Mouse (Mus musculus) cortical plate, adult 2 months (tissue): Measurements from ENCODE around the gene Clip3. TPM values are rescaled to one million over a fixed set of nuclear protein-coding genes. Genes with fewer than 3 reads are reported as not detected.

Experiments used
- H3K27ac ChIP-seq: fragments of 200-500 bp; 2 replicates; pipeline ENCODE4 v1.5.1; 2012; ENCODE audit warnings: low read length, control low read depth, inconsistent platforms; ENCODE audit not compliant: insufficient read depth
- H3K4me1 ChIP-seq: fragments of 200-500 bp; 2 replicates; pipeline ENCODE4 v1.6.1; 2011; ENCODE audit warnings: low read length; ENCODE audit not compliant: control insufficient read depth, insufficient read depth
- H3K4me3 ChIP-seq: fragments of 200-500 bp; 2 replicates; pipeline ENCODE4 v1.5.1; 2011; ENCODE audit warnings: mild to moderate bottlenecking, low read length, control low read depth; ENCODE audit not compliant: insufficient read depth
- CTCF ChIP-seq: fragments of 200-500 bp; IDR thresholded peaks from 2 replicates; pipeline ENCODE4 v1.5.1; 2011; ENCODE audit warnings: mild to moderate bottlenecking, control low read depth, low read length; ENCODE audit not compliant: insufficient read depth; ENCODE audit errors: extremely low read depth
- POLR2A ChIP-seq: fragments of 200-500 bp; IDR thresholded peaks from 2 replicates; pipeline ENCODE4 v1.6.1; 2011; ENCODE audit warnings: mild to moderate bottlenecking, low read length, control low read depth; ENCODE audit not compliant: insufficient read depth; ENCODE audit errors: extremely low read depth
- polyA plus RNA-seq: library from polyadenylated mRNA; depleted of rRNA; stranded (reverse); fragments of >200 nt; gene quantifications from 2 replicates; pipeline ENCODE4 v1.2.3, GENCODE M21; 2012; rRNA removed

Clip3 gene
- polyA plus RNA-seq, 1 experiment: 458 TPM

DNA sequence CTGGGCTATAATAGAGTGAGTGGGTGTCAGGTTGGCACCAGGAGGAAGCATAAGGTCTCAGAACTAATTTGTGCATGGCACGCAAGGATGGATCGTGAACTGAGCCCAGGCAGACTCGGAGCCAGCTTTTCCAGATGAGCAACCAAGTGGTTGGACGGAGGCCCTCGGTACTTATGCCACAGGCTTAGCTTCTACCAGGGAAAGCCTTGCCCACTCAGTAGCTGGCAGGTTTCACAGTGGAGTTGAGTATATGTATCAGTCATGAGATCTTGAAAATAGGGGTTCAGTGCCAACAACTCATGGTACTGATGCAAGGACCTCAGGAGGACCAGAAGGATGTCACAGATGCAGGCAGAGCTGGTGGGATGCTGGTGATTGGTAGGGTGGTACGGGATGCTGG, 44.2 kb downstream of the Clip3 start:
- Histone ChIP-seq H3K4me3 (no peak overlapping the region), H3K4me1 (peaks cover 5% of the 10 kb centered on the region), H3K27ac (no peak overlapping the region)
- TF ChIP-seq CTCF: no peak

DNA sequence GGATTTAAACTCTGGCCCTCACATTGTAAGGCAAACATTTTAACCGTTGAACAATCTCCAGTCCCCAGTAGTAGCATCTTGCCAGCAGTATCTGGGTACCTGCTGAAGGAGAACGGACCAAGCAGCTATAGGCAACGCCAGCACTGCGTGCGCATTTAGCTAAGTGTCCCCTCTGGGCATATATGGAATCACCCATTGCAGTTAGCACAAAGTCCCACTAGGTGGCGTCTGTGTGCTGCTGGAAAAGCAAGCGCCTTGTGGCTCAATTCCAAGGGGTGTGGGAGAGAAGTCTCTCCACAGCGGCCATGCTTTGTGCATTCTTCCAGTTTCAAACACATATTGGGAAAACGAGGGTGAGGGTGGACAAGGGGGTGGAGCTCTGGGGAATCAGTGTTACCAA, 44.9 kb downstream of the Clip3 start:
- no peak overlapping the region for H3K27ac ChIP-seq
- H3K4me3 ChIP-seq: no peak overlapping the region
- peaks cover 5% of the 10 kb centered on the region for H3K4me1 ChIP-seq
- TF ChIP-seq CTCF (peak; percentile 96), POLR2A (no peak)

DNA sequence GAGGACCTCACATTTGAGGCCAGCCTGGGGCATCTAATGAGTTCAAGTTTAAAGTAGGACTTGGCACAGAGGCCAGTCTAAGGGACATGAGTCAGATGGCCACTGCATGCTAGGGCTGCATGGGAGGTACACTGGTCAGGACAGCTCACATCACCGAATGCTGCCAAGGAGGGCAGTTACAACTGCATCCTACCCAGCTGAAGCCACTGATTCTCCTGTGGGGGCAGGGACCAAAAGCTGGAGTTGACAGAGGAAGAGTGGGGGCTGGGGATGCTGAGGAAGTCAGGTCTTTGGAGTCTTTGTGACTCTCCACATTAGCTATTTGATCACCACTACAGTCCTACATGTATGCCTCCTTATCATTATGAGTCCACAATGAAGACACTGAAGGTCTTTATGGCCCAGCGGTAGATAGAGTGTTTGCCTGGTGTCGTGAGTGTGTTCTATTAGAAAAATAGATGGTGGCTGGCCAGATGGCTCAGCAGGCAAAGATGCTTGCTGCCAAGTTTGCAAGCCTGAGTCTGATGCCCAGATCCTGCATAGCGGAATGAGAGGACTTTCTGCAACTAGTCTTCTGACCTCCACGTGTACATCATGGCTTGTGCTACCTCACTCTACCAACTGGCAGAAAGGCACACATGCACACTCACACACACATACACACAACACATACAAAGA, 48.0 kb downstream of the Clip3 start:
- Histone ChIP-seq H3K4me1 (no peaks in the 10 kb centered on the region), H3K27ac (no peak overlapping the region), H3K4me3 (no peak overlapping the region)
- no peak for TF ChIP-seq CTCF
- TF ChIP-seq POLR2A: no peak

DNA sequence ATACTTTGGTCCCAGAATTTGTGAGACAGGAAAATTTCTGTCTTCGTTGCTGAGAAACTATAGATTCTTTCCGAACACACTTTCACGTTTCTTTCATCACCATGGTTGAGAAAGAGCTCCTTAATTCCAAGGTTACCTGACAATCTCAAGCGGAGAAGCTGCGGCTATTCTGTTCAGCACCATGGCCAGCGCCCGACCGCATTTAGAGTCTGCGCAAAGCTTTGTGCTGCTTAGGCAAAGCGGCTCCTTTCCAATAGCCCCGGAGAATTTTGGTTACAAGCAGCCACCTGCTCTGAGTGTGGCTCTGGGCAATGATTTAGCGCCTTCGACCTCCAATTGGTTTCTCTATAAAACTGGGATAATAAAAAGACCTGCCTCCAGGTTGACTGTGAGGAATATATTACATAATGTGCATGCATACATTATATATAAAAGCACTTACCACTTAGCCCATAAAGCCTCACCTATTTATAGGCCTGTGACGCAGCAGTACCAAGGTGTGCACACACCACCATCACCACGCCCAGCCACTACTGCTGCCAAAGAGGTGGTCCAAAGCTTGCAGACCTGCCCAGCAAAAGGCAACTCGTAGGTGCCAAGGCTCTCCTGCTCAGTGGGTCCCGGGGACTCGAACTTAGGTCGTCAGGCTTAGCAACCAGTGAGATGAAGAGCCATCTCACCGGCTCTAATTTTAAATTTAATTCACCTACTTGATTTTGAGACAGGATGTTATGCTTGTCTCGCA, 55.3 kb downstream of the Clip3 start:
- no peak overlapping the region for H3K4me3 ChIP-seq
- no peak for TF ChIP-seq POLR2A
- no peak for TF ChIP-seq CTCF
- H3K27ac ChIP-seq: no peak overlapping the region
- peaks cover 6% of the 10 kb centered on the region; the same call in 1 of the 2 replicates for H3K4me1 ChIP-seq

DNA sequence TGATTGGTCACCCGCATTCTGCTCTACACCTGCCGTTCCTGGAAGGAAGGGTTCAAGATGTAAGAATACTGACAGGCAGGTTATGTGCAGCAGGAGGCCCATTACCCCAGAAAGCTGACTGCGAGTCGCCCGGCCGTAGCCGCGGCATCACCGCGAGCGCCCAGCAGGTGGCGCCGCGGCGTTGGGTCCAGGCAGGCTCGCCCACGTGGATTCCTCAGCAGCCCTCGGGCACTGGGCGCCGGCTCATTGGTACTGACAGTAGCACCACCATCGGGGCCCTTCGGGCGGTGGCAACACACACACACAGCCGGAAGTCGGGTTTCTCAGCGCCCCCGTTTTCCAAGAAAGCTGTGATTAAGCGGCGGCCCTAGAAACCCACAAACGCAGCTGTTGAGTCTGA, 56.3 kb downstream of the Clip3 start:
- no peak overlapping the region for H3K27ac ChIP-seq
- TF ChIP-seq POLR2A (no peak), CTCF (peak; percentile 56; the same call in 1 of the 2 replicates)
- H3K4me3 ChIP-seq: no peak overlapping the region
- peaks cover 6% of the 10 kb centered on the region; the same call in 1 of the 2 replicates for H3K4me1 ChIP-seq

DNA sequence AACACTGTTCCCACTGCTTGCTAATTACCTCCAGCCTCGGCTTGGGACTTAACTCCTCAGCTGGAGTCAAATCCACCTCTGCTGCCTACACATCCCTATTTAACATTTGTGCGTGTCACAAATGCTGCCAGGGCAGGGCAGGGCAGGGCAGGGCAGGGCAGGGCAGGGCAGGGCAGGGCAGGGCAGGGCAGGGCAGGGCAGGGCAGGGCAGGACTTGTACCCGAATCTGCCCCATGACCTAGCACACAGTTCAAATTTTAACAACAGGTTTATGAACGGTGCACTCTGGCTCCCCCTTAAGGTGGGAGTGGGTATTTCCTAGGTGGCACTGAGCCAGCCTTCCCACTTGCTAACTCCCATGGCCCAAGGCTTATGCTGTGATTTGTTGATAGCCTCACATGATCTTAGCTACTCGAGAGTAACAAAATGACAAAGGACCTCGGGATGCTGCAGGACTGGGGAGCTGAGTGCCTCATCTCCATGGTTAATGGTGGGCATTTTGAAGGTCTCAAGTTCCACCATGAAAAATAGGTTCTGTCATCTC, 61.8 kb downstream of the Clip3 start:
- Histone ChIP-seq H3K4me3 (no peak overlapping the region), H3K27ac (no peak overlapping the region), H3K4me1 (peaks cover 4% of the 10 kb centered on the region; the same call in 1 of the 2 replicates)
- peak; percentile 81 for TF ChIP-seq CTCF
- TF ChIP-seq POLR2A: no peak

DNA sequence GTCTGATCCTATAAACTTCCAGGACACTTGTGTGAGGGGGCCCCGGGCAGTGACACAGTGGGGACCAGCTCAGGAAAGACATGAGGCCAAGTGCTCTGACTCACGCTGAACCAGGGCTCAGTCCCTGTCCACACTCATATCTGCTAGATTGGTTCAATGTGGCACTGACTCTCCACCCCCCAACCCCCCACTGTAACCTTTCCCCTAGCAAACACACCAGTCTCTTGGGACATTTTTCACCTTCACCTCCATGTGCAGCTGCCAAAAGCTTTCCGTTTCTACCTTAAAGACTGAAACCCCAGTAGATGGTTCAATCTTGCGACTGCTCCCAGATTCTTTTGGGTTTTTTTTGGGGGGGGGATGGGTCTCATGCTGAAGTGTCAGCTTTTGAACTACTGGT, 62.5 kb downstream of the Clip3 start:
- H3K27ac ChIP-seq: no peak overlapping the region
- TF ChIP-seq CTCF (no peak), POLR2A (no peak)
- no peak overlapping the region for H3K4me3 ChIP-seq
- no peaks in the 10 kb centered on the region for H3K4me1 ChIP-seq

Other genes starting within 250 kb of the Clip3 start
- 13.8 and 14.2 TPM in 2 replicates for gene Zfp14, start 240.3 kb upstream of the Clip3 start, polyA plus RNA-seq
- 2.3 and 2.5 TPM in 2 replicates for gene Zfp82, start 218.8 kb upstream of the Clip3 start, polyA plus RNA-seq
- 0.44 and 0.50 TPM in 2 replicates for gene Gm26920, start 201.3 kb upstream of the Clip3 start, polyA plus RNA-seq
- 6.0 and 7.0 TPM in 2 replicates for gene Zfp566, start 201.2 kb upstream of the Clip3 start, polyA plus RNA-seq
- 42.8 and 44.9 TPM in 2 replicates for gene Zfp260, start 197.0 kb upstream of the Clip3 start, polyA plus RNA-seq
- gene Zfp382, start 169.8 kb upstream of the Clip3 start, polyA plus RNA-seq: 9.8 and 10.4 TPM in 2 replicates
- gene Zfp146, start 122.0 kb upstream of the Clip3 start, polyA plus RNA-seq: 33.5 and 35.2 TPM in 2 replicates
- gene Cox7a1, start 107.6 kb upstream of the Clip3 start, polyA plus RNA-seq: 7.4 TPM in 2 replicates
- 254 and 279 TPM in 2 replicates for gene Capns1, start 92.9 kb upstream of the Clip3 start, polyA plus RNA-seq
- 152 and 157 TPM in 2 replicates for gene Polr2i, start 59.8 kb upstream of the Clip3 start, polyA plus RNA-seq
- 136 and 139 TPM in 2 replicates for gene Tbcb, start 59.5 kb upstream of the Clip3 start, polyA plus RNA-seq
- 0.15 TPM in 1 of 2 replicates, not detected in the other for gene Ovol3, start 56.0 kb upstream of the Clip3 start, polyA plus RNA-seq
- 0.19 and 0.38 TPM in 2 replicates for gene Thap8, start 11.6 kb upstream of the Clip3 start, polyA plus RNA-seq
- gene Wdr62, start 11.3 kb upstream of the Clip3 start, polyA plus RNA-seq: 3.2 and 4.1 TPM in 2 replicates
- gene Alkbh6, start 17.0 kb downstream of the Clip3 start, polyA plus RNA-seq: 135 and 141 TPM in 2 replicates
- gene Syne4, start 23.1 kb downstream of the Clip3 start, polyA plus RNA-seq: 23.6 and 24.7 TPM in 2 replicates
- gene E130208F15Rik, start 30.0 kb downstream of the Clip3 start, polyA plus RNA-seq: 0.35 and 0.44 TPM in 2 replicates
- 16.9 and 17.4 TPM in 2 replicates for gene Sdhaf1, start 32.2 kb downstream of the Clip3 start, polyA plus RNA-seq
- gene Lrfn3, start 71.0 kb downstream of the Clip3 start, polyA plus RNA-seq: 20.8 and 21.3 TPM in 2 replicates
- 78.9 and 79.5 TPM in 2 replicates for gene Tyrobp, start 122.0 kb downstream of the Clip3 start, polyA plus RNA-seq
- 1.1 and 1.7 TPM in 2 replicates for gene Hcst, start 128.1 kb downstream of the Clip3 start, polyA plus RNA-seq
- gene Nfkbid, start 130.0 kb downstream of the Clip3 start, polyA plus RNA-seq: 4.4 and 5.7 TPM in 2 replicates
- 1,095 and 1,125 TPM in 2 replicates for gene Aplp1, start 153.8 kb downstream of the Clip3 start, polyA plus RNA-seq
- 7.8 and 8.3 TPM in 2 replicates for gene Kirrel2, start 166.0 kb downstream of the Clip3 start, polyA plus RNA-seq
- gene Nphs1, start 166.6 kb downstream of the Clip3 start, polyA plus RNA-seq: 1.4 and 1.7 TPM in 2 replicates
- not detected in 2 replicates for gene Prodh2, start 201.9 kb downstream of the Clip3 start, polyA plus RNA-seq
- 174 and 184 TPM in 2 replicates for gene Arhgap33, start 243.3 kb downstream of the Clip3 start, polyA plus RNA-seq